Mouse (Mus musculus) heart, embryonic 15.5 days (tissue): ENCODE measurements around the gene Kl. TPM values are rescaled to one million over a fixed set of nuclear protein-coding genes. Genes with fewer than 3 reads are reported as not detected.

Source experiments
- ATAC-seq: fragments of 200-750 bp; cut with Nextera tagmentation; replicated peaks from 2 replicates; pipeline ENCODE4 v1.8.0; 2017; ENCODE audit warnings: low read depth, moderate TSS enrichment; ENCODE audit not compliant: insufficient number of reproducible peaks, insufficient read depth, low FRiP score
- H3K27ac ChIP-seq: fragments of 300-500 bp; sonication (generic); 2 replicates; pipeline ENCODE4 v1.5.1; 2015; ENCODE audit warnings: mild to moderate bottlenecking, inconsistent platforms
- H3K27me3 ChIP-seq: fragments of 300-500 bp; sonication (generic); 2 replicates; pipeline ENCODE4 v1.6.1; 2015; ENCODE audit warnings: inconsistent platforms
- H3K36me3 ChIP-seq: fragments of 300-500 bp; sonication (generic); 2 replicates; pipeline ENCODE4 v1.6.1; 2015; ENCODE audit warnings: mild to moderate bottlenecking, inconsistent platforms
- H3K4me1 ChIP-seq: fragments of 300-500 bp; sonication (generic); replicated peaks from 2 replicates; pipeline ENCODE4 v1.6.1; 2015; ENCODE audit warnings: inconsistent platforms
- H3K4me2 ChIP-seq: fragments of 300-500 bp; sonication (generic); 2 replicates; pipeline ENCODE4 v1.6.1; 2015; ENCODE audit warnings: inconsistent platforms, mild to moderate bottlenecking, moderate library complexity
- H3K4me3 ChIP-seq: fragments of 300-500 bp; sonication (generic); 2 replicates; pipeline ENCODE4 v1.5.1; 2015; ENCODE audit warnings: mild to moderate bottlenecking, inconsistent platforms
- H3K9ac ChIP-seq: fragments of 300-500 bp; sonication (generic); 2 replicates; pipeline ENCODE4 v1.6.1; 2015; ENCODE audit warnings: mild to moderate bottlenecking, inconsistent platforms
- H3K9me3 ChIP-seq: fragments of 300-500 bp; sonication (generic); replicated peaks from 2 replicates; pipeline ENCODE4 v1.6.1; 2016; ENCODE audit warnings: inconsistent platforms
- WGBS: fragments of 180-500 bp; shearing (Covaris S2); methylation state at CpG from one replicate; pipeline ENCODE4 v1.1.7; 2015; ENCODE audit warnings: mixed read lengths; 5-methylcytosine and 5-hydroxymethylcytosine counted together
- polyA plus RNA-seq: library from polyadenylated mRNA; unstranded; fragments of >200 nt; fragmentation: Nextera tagmentation; extraction: Ambion mirVana; gene quantifications from 2 replicates; pipeline ENCODE4 v1.2.1, GENCODE M21; 2015

The Kl gene
- polyA plus RNA-seq: 0.25 and 0.35 TPM in 2 replicates

GRCm38 (mm10) chr5:150952328-150952668 lies at the start of gene Kl:
Kl (plus strand) TSS chr5:150952607.
- Histone ChIP-seq H3K9ac (peak within 1 kb of the TSS; percentile 50), H3K4me3 (peak within 1 kb of the TSS; percentile 51), H3K4me2 (peak within 1 kb of the TSS; percentile 87), H3K27ac (no peak within 1 kb of the TSS), H3K27me3 (peaks cover 51% of the 10 kb centered on the region), H3K4me1 (peaks cover 17% of the 10 kb centered on the region), H3K9me3 (no peaks in the 10 kb centered on the region), H3K36me3 (no peaks in the 10 kb centered on the region)
- ATAC-seq: peak; percentile 33; the same call in 1 of the 2 replicates
- 2% methylated on average over 22 of the region's 22 CpGs for WGBS

GRCm38 (mm10) chr5:150906053-150907040 lies 46.1 kb upstream of the Kl start:
- ATAC-seq: no peak; the same call in 1 of the 2 replicates
- Histone ChIP-seq H3K36me3 (no peaks in the 10 kb centered on the region), H3K27ac (no peak overlapping the region), H3K4me3 (no peak overlapping the region), H3K4me1 (peaks cover 6% of the 10 kb centered on the region; the same call in 1 of the 2 replicates), H3K27me3 (no peaks in the 10 kb centered on the region), H3K9ac (no peak overlapping the region), H3K4me2 (no peak overlapping the region), H3K9me3 (no peaks in the 10 kb centered on the region)
- WGBS: 27% methylated on average over 9 of the region's 9 CpGs

- no peaks in the 10 kb centered on the region for H3K36me3 ChIP-seq
- no peak for ATAC-seq
- H3K27ac ChIP-seq: no peak overlapping the region
- H3K9me3 ChIP-seq: no peaks in the 10 kb centered on the region
- peaks cover 9% of the 10 kb centered on the region; the same call in 1 of the 2 replicates for H3K4me1 ChIP-seq
- 12% methylated on average over 2 of the region's 2 CpGs for WGBS
- H3K27me3 ChIP-seq: no peaks in the 10 kb centered on the region
- H3K9ac ChIP-seq: no peak overlapping the region
- H3K4me3 ChIP-seq: no peak overlapping the region
- H3K4me2 ChIP-seq: no peak overlapping the region
Observed at GRCm38 (mm10) chr5:150912156-150912555, 40.3 kb upstream of the Kl start.

DNA sequence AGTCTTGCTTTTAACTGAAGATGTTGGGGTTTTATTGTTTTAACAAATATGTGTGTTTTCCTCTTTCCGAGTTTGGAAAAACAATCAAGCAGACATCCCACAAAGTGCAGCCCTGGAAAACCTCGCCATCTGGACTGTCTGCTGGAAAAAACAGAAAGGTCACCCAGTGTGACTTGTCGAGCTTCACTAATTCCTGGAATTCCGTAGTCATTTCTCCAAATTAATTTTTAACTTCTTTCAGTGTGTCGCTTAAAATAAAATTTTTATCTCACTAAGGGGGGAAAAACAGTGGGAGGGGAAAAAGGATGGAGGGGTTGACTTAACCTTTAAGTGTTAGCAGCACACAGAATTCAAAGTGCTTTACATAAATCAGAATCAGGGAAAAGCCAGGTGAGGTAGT lies 39.8 kb upstream of the Kl start:
- H3K36me3 ChIP-seq: no peaks in the 10 kb centered on the region
- ATAC-seq: no peak
- no peak overlapping the region for H3K9ac ChIP-seq
- H3K4me1 ChIP-seq: peaks cover 9% of the 10 kb centered on the region; the same call in 1 of the 2 replicates
- no peaks in the 10 kb centered on the region for H3K27me3 ChIP-seq
- 43% methylated on average over 5 of the region's 5 CpGs for WGBS
- H3K4me2 ChIP-seq: no peak overlapping the region
- H3K9me3 ChIP-seq: no peaks in the 10 kb centered on the region
- no peak overlapping the region for H3K4me3 ChIP-seq
- no peak overlapping the region for H3K27ac ChIP-seq

DNA sequence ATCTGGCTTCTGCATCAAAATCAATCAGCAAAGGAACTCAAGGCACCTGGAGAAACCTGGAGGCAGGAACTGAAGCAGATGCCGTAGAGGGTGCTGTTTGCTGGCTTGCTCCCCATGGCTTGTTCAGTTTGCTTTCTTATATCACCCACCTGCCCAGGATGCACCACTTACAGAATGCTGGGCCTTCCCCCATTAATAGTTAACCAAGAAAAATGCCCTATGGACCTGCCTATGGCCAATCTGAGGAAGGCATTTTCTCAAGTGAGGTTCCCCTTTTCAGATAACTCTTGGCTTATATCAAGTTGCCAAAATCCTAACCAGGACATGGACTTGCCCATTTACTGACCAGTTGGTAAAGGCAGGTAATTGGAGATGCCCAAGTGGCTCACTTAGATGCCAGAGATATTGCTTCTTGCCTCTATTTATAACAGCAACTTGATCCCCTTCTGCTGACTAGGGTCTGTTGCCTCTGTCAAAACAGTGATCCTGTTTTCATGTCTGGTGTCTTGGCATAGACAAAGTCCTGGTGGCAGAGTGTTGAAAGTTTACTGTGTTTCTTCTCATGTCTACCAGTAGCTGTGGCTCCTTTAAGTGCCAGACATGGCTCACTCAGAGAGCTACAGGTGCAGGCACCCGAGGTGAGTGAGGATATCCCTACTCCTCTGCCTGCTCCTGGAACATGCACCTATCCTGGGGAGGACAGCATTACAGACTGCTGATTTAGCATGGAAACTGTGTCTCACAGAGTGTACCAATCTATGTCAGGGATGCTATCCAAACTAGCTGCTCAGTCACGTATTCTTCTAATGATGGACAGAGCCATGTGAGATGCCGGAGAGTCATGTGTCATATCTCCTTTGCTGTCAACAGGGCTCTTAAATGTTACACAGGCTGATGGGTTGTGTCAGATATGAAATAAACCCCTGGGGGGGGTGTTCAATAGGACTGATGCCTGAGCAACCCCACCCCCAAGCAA lies 37.0 kb upstream of the Kl start:
- H3K9ac ChIP-seq: no peak overlapping the region
- H3K9me3 ChIP-seq: no peaks in the 10 kb centered on the region
- no peak for ATAC-seq
- 57% methylated on average over 4 of the region's 4 CpGs for WGBS
- no peaks in the 10 kb centered on the region for H3K36me3 ChIP-seq
- no peak overlapping the region for H3K4me3 ChIP-seq
- H3K4me2 ChIP-seq: no peak overlapping the region
- H3K27ac ChIP-seq: no peak overlapping the region
- no peaks in the 10 kb centered on the region for H3K27me3 ChIP-seq
- peaks cover 14% of the 10 kb centered on the region for H3K4me1 ChIP-seq

DNA sequence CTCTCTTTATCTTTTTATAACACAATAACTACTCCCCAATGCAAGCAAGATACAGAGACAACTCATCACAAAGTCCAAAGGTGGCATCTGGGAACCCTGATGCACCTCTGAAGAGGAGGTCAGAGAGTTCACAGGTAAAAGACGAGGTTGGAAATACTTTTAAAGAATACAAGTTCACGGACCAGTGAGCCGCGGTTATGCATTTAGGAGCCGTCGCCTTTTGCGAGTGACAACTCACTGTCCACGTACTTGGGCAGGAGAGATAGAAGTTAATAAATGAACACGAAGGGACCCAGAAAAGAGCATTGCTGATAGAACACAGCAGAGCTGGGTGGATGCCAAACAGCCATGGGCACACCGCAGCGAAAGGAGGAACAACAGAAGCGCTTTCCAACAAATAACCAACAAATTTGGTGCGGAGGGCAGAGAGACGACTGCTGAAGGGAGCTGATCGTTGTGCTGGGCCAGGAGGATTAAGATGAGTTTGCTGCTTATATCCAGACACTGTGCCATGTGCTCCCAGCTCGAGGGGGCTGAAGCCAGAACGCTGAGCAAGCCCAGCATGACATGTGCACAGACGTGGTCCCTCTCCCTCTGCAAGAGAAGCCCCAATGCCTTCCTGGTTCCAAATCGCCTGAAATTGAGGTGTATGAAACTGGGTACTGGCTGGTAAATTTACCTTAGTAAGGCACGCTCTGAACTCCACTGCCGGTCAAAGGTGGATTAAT lies 35.1 kb upstream of the Kl start:
- 79% methylated on average over 21 of the region's 21 CpGs for WGBS
- no peak overlapping the region for H3K9ac ChIP-seq
- H3K4me1 ChIP-seq: peaks cover 10% of the 10 kb centered on the region
- H3K27me3 ChIP-seq: no peaks in the 10 kb centered on the region
- H3K36me3 ChIP-seq: no peaks in the 10 kb centered on the region
- no peak overlapping the region for H3K4me2 ChIP-seq
- no peaks in the 10 kb centered on the region for H3K9me3 ChIP-seq
- ATAC-seq: no peak
- no peak overlapping the region for H3K27ac ChIP-seq
- no peak overlapping the region for H3K4me3 ChIP-seq

DNA sequence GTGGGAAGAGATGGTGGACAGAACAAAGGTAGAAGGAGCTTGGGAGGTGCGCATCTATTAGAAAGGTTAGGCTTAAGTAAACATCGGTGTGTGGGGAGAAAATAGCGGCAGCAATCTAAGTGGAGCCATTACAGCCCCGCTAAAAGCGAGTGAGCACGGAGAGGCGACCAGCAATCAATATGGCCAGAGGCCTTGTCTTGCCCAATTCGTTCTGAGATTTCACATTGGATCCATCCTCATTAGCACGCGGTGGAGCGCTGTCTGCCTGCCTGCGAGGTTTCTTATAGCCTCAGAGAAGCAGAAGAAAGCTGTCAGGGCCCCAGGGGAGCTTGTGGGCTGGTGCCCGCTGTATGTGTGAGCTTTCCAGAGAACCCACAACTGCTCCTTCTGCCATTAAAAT lies 33.8 kb upstream of the Kl start:
- H3K27me3 ChIP-seq: no peaks in the 10 kb centered on the region
- 84% methylated on average over 13 of the region's 13 CpGs for WGBS
- H3K4me3 ChIP-seq: no peak overlapping the region
- H3K36me3 ChIP-seq: no peaks in the 10 kb centered on the region
- no peak overlapping the region for H3K27ac ChIP-seq
- peaks cover 9% of the 10 kb centered on the region; the same call in 1 of the 2 replicates for H3K4me1 ChIP-seq
- no peak for ATAC-seq
- no peak overlapping the region for H3K9ac ChIP-seq
- H3K4me2 ChIP-seq: no peak overlapping the region
- H3K9me3 ChIP-seq: no peaks in the 10 kb centered on the region

- H3K9me3 ChIP-seq: no peaks in the 10 kb centered on the region
Observed at GRCm38 (mm10) chr5:150919269-150919668, 33.1 kb upstream of the Kl start.

DNA sequence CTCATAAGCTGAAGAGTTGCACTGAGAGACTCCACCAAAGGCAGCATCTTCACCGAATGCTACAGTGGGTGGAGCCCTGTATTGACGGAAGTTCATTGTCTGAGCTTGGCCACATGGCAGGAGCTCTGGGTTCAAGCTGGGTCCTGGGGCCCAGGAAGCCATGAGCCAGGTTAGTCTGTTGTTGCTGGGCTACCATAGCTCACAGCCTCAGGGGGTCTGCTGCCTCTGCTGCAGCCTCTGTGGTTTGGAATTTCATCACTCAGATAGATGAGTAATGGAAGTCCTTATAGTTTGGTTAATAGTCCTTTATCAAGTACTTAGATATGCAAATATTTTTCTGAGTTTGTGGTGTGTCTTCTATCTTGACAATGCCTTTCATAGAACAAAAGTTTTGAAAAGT lies 32.4 kb upstream of the Kl start:
- Histone ChIP-seq H3K36me3 (no peaks in the 10 kb centered on the region), H3K27me3 (no peaks in the 10 kb centered on the region), H3K4me1 (peaks cover 9% of the 10 kb centered on the region; the same call in 1 of the 2 replicates), H3K4me3 (no peak overlapping the region), H3K27ac (no peak overlapping the region), H3K9me3 (no peaks in the 10 kb centered on the region), H3K9ac (no peak overlapping the region), H3K4me2 (no peak overlapping the region)
- ATAC-seq: no peak
- 74% methylated on average over 2 of the region's 2 CpGs for WGBS

More at GRCm38 (mm10) chr5:150919269-150919668, 33.1 kb upstream of the Kl start:
- 57% methylated on average over 4 of the region's 4 CpGs for WGBS
- H3K4me1 ChIP-seq: peaks cover 9% of the 10 kb centered on the region; the same call in 1 of the 2 replicates
- no peak overlapping the region for H3K9ac ChIP-seq
- H3K4me3 ChIP-seq: no peak overlapping the region
- no peaks in the 10 kb centered on the region for H3K36me3 ChIP-seq
- no peaks in the 10 kb centered on the region for H3K27me3 ChIP-seq
- H3K4me2 ChIP-seq: no peak overlapping the region
- no peak for ATAC-seq
- H3K27ac ChIP-seq: no peak overlapping the region

DNA sequence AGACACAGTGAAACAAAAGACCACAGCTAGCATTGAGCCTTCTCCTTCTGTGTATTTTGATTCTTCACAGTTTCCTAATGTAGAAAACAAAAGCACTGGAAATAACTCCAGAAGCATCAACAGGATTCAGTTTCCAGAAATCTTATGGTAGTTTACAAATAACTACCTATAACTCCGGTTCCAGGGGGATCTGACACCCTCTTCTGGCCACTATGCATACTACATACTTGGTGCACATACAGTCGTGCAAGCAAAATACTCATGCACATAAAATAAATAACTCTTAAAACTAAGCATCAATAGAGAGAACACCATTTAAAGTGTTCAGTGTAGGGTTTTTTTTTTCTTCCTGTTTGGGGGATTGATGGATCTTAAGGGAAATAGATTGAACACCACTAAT lies 23.0 kb upstream of the Kl start:
- WGBS: 78% methylated on average over 2 of the region's 2 CpGs
- Histone ChIP-seq H3K27ac (no peak overlapping the region), H3K9ac (no peak overlapping the region), H3K4me1 (no peaks in the 10 kb centered on the region), H3K4me2 (no peak overlapping the region), H3K4me3 (no peak overlapping the region), H3K36me3 (no peaks in the 10 kb centered on the region), H3K9me3 (no peaks in the 10 kb centered on the region), H3K27me3 (no peaks in the 10 kb centered on the region)
- no peak for ATAC-seq
